Mouse (Mus musculus) adrenal gland, adult (tissue): Measurements from ENCODE around the gene Defb19.

Experiments used
- DNase-seq, 2 experiments: peaks; one replicate each; pipeline ENCODE4 v3.0.0; 2022 to 2023; ENCODE audit warnings: low spot score in 1 of 2; ENCODE audit not compliant: inconsistent age in 2 of 2

The Defb19 gene

GRCm38 (mm10) chr2:152588450-152588849 lies 8.3 kb upstream of the Defb19 start:
- DNase-seq = no peak

GRCm38 (mm10) chr2:152586926-152587560 lies 6.9 kb upstream of the Defb19 start:
- peak in 1 of 2 experiments; percentile 78 for DNase-seq

- DNase-seq = no peak
These were observed 500 bp upstream of the Defb19 start for GRCm38 (mm10) chr2:152580612-152581011.

- no peak for DNase-seq
These were observed 6.6 kb downstream of the Defb19 start for GRCm38 (mm10) chr2:152573484-152573883.

GRCm38 (mm10) chr2:152572114-152572794 lies 7.9 kb downstream of the Defb19 start, which contains the start of gene Defb21:
Gene Defb21 (plus strand): TSS chr2:152572744.
- peak in 1 of 2 experiments; percentile 36 for DNase-seq

GRCm38 (mm10) chr2:152570313-152570712 lies 9.8 kb downstream of the Defb19 start:
- no peak for DNase-seq

GRCm38 (mm10) chr2:152569881-152570280 lies 10.2 kb downstream of the Defb19 start:
- no peak for DNase-seq

- DNase-seq = no peak
These were observed 11.1 kb downstream of the Defb19 start, which contains the start of gene Gm17416 for GRCm38 (mm10) chr2:152569038-152569437. Gene Gm17416 (plus strand): TSS chr2:152569338.

- DNase-seq = no peak
These were observed 23.5 kb downstream of the Defb19 start for GRCm38 (mm10) chr2:152556655-152557054.

- peak; percentile 55 to 85 for DNase-seq
These were observed 26.2 kb downstream of the Defb19 start for GRCm38 (mm10) chr2:152553774-152554423.

- peak in 1 of 2 experiments; percentile 52 for DNase-seq
These were observed 32.0 kb downstream of the Defb19 start for GRCm38 (mm10) chr2:152548124-152548523.

- DNase-seq = peak; percentile 64 to 83
These were observed 35.4 kb downstream of the Defb19 start for GRCm38 (mm10) chr2:152544691-152545090.

- DNase-seq = no peak
These were observed 36.6 kb downstream of the Defb19 start for GRCm38 (mm10) chr2:152543478-152543877.

GRCm38 (mm10) chr2:152542897-152543296 lies 37.2 kb downstream of the Defb19 start:
- no peak for DNase-seq

GRCm38 (mm10) chr2:152541979-152542378 lies 38.1 kb downstream of the Defb19 start:
- no peak for DNase-seq

GRCm38 (mm10) chr2:152539944-152540710 lies 40.0 kb downstream of the Defb19 start, which contains the start of gene Defb29:
Gene Defb29 (minus strand): TSS chr2:152540098.
- no peak for DNase-seq
